Mouse (Mus musculus): ENCODE results near the gene Gm17359.

GRCm38 (mm10) chr3:79458651-79459275 lies 122.3 kb downstream of the Gm17359 start:
- TF ChIP-seq CTCF (IDR thresholded peaks at IDR 0.05; ENCODE audit: control insufficient read depth, insufficient read depth, low read length) (no peak), POLR2A (IDR thresholded peaks at IDR 0.05; ENCODE audit: borderline replicate concordance, control insufficient read depth, low read depth, low read length) (no peak)

Data from bone marrow, adult 2 months (tissue).